In the genomic region with DNA sequence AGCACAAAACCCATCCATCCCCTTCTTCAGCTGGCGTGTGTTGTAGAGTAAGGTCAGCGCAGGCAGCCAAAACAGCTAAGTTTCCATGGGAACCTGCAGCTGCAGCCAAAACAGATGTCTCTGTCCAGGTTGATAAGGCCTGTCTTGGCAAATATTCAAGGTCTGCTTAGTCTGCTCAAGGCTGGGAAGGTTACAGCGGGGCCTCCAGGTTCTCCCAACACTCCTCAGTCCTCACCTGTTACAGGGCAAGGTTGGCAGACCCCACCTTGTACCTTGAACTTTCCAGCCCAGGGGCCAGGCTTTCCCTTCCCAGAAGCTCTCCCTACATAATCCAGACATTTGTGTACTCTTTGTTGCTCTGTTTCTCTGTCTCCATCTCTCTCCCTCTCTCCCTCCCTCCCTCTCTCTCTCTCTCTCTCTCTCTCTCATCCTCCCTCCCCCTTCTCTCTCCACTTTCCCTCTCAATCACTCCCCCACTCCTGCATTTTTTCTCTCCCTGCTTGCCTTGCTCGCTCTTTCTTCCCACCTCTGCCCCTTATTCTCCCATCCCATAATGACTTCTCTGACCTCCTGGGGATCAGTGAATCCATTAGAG, we compare ENCODE assay signal across 8 mouse cellular contexts. TPM values are rescaled to one million over a fixed set of nuclear protein-coding genes. Genes with fewer than 3 reads are reported as not detected.
DNase-seq lines count a peak whose midpoint lies in the region; ATAC-seq and TF ChIP-seq lines count a peak whose summit lies in the region.

No protein-coding gene starts in this region.

- no peak for TF ChIP-seq CTCF in cerebellum, adult 2 months (IDR thresholded peaks at IDR 0.05; ENCODE audit: borderline replicate concordance, insufficient read depth, low read depth, low read length)
- no peak for TF ChIP-seq CTCF in liver, adult 2 months (IDR thresholded peaks at IDR 0.05; ENCODE audit: low read depth, low read length)

- H3K4me1 ChIP-seq in cerebellum, adult 2 months (ENCODE audit: control insufficient read depth, insufficient read depth, low read length) = no peaks in the 10 kb centered on the region
- H3K4me1 ChIP-seq in heart, embryonic 13.5 days = peaks cover 19% of the 10 kb centered on the region
- H3K4me1 ChIP-seq in liver, adult 2 months (ENCODE audit: control insufficient read depth, insufficient read depth, low read length) = peaks cover 4% of the 10 kb centered on the region; the same call in 1 of the 2 replicates
- H3K4me1 ChIP-seq in neural tube, embryonic 15.5 days = peaks cover 9% of the 10 kb centered on the region

- H3K27ac ChIP-seq in cerebellum, adult 2 months (ENCODE audit: insufficient read depth, low read length) = no peak overlapping the region
- no peak overlapping the region for H3K27ac ChIP-seq in heart, embryonic 13.5 days (replicated peaks)
- H3K27ac ChIP-seq in liver, adult 2 months (replicated peaks; ENCODE audit: insufficient read depth, low read depth, low read length) = no peak overlapping the region
- no peak overlapping the region for H3K27ac ChIP-seq in neural tube, embryonic 15.5 days (replicated peaks)

- peak; percentile 54 for ATAC-seq in common myeloid progenitor, adult 5-6 weeks (replicated peaks; ENCODE audit: low read depth, poor library complexity, severe bottlenecking)
- ATAC-seq in heart, embryonic 13.5 days (ENCODE audit: extremely low read depth, insufficient number of reproducible peaks, low FRiP score, low TSS enrichment) = no peak; the same call in 1 of the 2 replicates
- ATAC-seq in neural tube, embryonic 15.5 days (ENCODE audit: low FRiP score) = peak; percentile 67; the same call in 1 of the 2 replicates

- 19% methylated on average over 4 of the region's 4 CpGs for WGBS in cerebellum, adult 2 months
- WGBS in heart, embryonic 13.5 days = 3% methylated on average over 4 of the region's 4 CpGs
- 12% methylated on average over 4 of the region's 4 CpGs for WGBS in liver, adult 2 months
- WGBS in neural tube, embryonic 15.5 days = 19% methylated on average over 4 of the region's 4 CpGs

- H3K9ac ChIP-seq in heart, embryonic 13.5 days = no peak overlapping the region
- no peak overlapping the region for H3K9ac ChIP-seq in liver, adult 2 months (ENCODE audit: low read depth, low read length)
- H3K9ac ChIP-seq in neural tube, embryonic 15.5 days (replicated peaks) = no peak overlapping the region

- H3K36me3 ChIP-seq in heart, embryonic 13.5 days = no peaks in the 10 kb centered on the region
- H3K36me3 ChIP-seq in liver, adult 2 months (ENCODE audit: control insufficient read depth, insufficient read depth, low read length) = no peaks in the 10 kb centered on the region
- no peaks in the 10 kb centered on the region for H3K36me3 ChIP-seq in neural tube, embryonic 15.5 days

- no peaks in the 10 kb centered on the region for H3K79me2 ChIP-seq in liver, adult 2 months (ENCODE audit: control insufficient read depth, insufficient read depth, low read length)

- peak overlapping the region; percentile 4 for H3K4me3 ChIP-seq in cerebellum, adult 2 months (replicated peaks; ENCODE audit: insufficient read depth, low read depth, low read length)
- H3K4me3 ChIP-seq in heart, embryonic 13.5 days = peak overlapping the region; percentile 55
- no peak overlapping the region for H3K4me3 ChIP-seq in liver, adult 2 months (ENCODE audit: insufficient read depth, low read depth, low read length)
- H3K4me3 ChIP-seq in neural tube, embryonic 15.5 days (replicated peaks) = peak overlapping the region; percentile 47

- peak overlapping the region; percentile 71 for H3K4me2 ChIP-seq in heart, embryonic 13.5 days
- peak overlapping the region; percentile 66 for H3K4me2 ChIP-seq in neural tube, embryonic 15.5 days

- H3K27me3 ChIP-seq in cerebellum, adult 2 months (ENCODE audit: control insufficient read depth, insufficient read depth, low read length) = no peaks in the 10 kb centered on the region
- H3K27me3 ChIP-seq in heart, embryonic 13.5 days (replicated peaks) = no peaks in the 10 kb centered on the region
- H3K27me3 ChIP-seq in liver, adult 2 months (ENCODE audit: control insufficient read depth, insufficient read depth, low read length) = no peaks in the 10 kb centered on the region
- H3K27me3 ChIP-seq in neural tube, embryonic 15.5 days (replicated peaks) = no peaks in the 10 kb centered on the region

- DNase-seq in cerebellum, adult 2 months = no peak
- no peak for DNase-seq in cerebellum, adult 18-20 months
- peak; percentile 77 for DNase-seq in liver, adult 2 months (ENCODE audit: extremely low read depth, low read depth, low spot score)
- no peak for DNase-seq in frontal cortex, adult 2 months (ENCODE audit: extremely low spot score in 1 of 2, low spot score in 1 of 2)
- no peak for DNase-seq in gastrocnemius, adult 18-20 months (ENCODE audit: low spot score)

- H3K9me3 ChIP-seq in heart, embryonic 13.5 days = no peaks in the 10 kb centered on the region
- H3K9me3 ChIP-seq in neural tube, embryonic 15.5 days (replicated peaks) = no peaks in the 10 kb centered on the region

- TF ChIP-seq POLR2A in cerebellum, adult 2 months (IDR thresholded peaks at IDR 0.05; ENCODE audit: borderline replicate concordance, insufficient read depth, low read length) = no peak
- no peak for TF ChIP-seq POLR2A in liver, adult 2 months (IDR thresholded peaks at IDR 0.05; ENCODE audit: extremely low read depth, insufficient read depth, low read length)

RNA-seq across cellular contexts. Expression of a gene that starts 12.1 kb away (rescaled TPM):
- not detected in 2 replicates for polyA plus RNA-seq in cerebellum, adult 2 months (2012; rRNA removed)
- total RNA-seq in common myeloid progenitor, adult 5-6 weeks (2017) = not detected in 2 replicates
- not detected in 2 replicates for polyA plus RNA-seq in heart, embryonic 13.5 days (2015; fragmentation: Nextera tagmentation; extraction: Ambion mirVana)
- total RNA-seq in liver, adult 2 months (2014; rRNA removed) = not detected in 2 replicates
- not detected in 2 replicates for polyA plus RNA-seq in liver, adult 2 months (2012; rRNA removed)
- not detected in 2 replicates for polyA plus RNA-seq in neural tube, embryonic 15.5 days (2015; fragmentation: Nextera tagmentation; extraction: Ambion mirVana)
- not detected in 2 replicates for polyA plus RNA-seq in frontal cortex, adult 2 months (2012; rRNA removed)
- not detected for total RNA-seq in gastrocnemius, adult 18-20 months (2021)
